Mouse (Mus musculus) erythroid progenitor cell, adult 5-6 weeks (primary cell): Measurements from ENCODE around the gene Gm28038. TPM values are rescaled to one million over a fixed set of nuclear protein-coding genes. Genes with fewer than 3 reads are reported as not detected.
A peak's percentile ranks its signal among the peaks of the same experiment; 100 is the strongest.

Experiments used
- ATAC-seq: replicated peaks from 2 replicates; pipeline ENCODE4 v1.8.0; 2016; ENCODE audit warnings: moderate number of reproducible peaks, mild to moderate bottlenecking, moderate TSS enrichment, inconsistent platforms; ENCODE audit not compliant: poor library complexity, low FRiP score, severe bottlenecking
- total RNA-seq, 2 experiments: library from RNA; stranded (forward) in 1 of 2; stranded (reverse) in 1 of 2; fragments of 150-400 nt in 1 of 2; fragments of 186-747, 209-891 nt in 1 of 2; gene quantifications; 2 replicates each; pipeline versions ENCODE4 v1.2.3 to v1.2.4; 2015 to 2017; ENCODE audit warnings: low replicate concordance in 2 of 2

Gene Gm28038
- total RNA-seq, 2 experiments from 2014 or later, result not detected

DNA sequence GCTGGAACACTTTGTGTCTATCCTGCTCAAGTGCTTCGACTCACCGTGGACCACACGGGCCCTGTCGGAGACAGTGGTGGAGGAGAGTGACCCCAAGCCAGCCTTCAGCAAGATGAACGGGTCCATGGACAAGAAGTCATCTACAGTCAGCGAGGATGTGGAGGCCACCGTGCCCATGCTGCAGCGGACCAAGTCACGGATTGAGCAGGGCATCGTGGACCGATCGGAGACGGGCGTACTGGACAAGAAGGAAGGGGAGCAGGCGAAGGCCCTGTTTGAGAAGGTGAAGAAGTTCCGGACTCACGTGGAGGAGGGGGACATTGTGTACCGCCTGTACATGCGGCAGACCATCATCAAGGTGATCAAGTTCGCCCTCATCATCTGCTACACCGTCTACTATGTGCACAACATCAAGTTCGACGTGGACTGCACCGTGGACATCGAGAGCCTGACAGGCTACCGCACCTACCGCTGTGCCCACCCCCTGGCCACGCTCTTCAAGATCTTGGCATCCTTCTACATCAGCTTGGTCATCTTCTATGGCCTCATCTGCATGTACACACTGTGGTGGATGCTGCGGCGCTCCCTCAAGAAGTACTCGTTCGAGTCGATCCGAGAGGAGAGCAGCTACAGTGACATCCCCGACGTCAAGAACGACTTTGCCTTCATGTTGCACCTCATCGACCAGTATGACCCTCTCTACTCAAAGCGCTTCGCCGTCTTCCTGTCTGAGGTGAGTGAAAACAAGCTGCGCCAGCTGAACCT lies 25.0 kb upstream of the Gm28038 start:
- no peak for ATAC-seq

DNA sequence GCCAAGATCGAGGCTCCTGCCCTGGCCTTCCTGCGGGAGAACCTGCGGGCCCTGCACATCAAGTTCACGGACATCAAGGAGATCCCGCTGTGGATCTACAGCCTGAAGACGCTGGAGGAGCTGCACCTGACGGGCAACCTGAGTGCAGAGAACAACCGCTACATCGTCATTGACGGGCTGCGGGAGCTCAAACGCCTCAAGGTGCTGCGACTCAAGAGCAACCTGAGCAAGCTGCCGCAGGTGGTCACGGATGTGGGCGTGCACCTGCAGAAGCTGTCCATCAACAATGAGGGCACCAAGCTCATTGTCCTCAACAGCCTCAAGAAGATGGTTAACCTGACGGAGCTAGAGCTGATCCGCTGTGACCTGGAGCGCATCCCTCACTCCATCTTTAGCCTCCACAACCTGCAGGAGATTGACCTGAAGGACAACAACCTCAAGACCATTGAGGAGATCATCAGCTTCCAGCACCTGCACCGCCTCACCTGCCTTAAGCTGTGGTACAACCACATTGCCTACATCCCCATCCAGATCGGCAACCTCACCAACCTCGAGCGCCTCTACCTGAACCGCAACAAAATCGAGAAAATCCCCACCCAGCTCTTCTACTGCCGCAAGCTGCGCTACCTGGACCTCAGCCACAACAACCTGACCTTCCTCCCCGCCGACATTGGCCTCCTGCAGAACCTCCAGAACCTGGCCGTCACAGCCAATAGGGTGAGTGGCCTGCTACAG lies 24.1 kb upstream of the Gm28038 start:
- ATAC-seq, result no peak

DNA sequence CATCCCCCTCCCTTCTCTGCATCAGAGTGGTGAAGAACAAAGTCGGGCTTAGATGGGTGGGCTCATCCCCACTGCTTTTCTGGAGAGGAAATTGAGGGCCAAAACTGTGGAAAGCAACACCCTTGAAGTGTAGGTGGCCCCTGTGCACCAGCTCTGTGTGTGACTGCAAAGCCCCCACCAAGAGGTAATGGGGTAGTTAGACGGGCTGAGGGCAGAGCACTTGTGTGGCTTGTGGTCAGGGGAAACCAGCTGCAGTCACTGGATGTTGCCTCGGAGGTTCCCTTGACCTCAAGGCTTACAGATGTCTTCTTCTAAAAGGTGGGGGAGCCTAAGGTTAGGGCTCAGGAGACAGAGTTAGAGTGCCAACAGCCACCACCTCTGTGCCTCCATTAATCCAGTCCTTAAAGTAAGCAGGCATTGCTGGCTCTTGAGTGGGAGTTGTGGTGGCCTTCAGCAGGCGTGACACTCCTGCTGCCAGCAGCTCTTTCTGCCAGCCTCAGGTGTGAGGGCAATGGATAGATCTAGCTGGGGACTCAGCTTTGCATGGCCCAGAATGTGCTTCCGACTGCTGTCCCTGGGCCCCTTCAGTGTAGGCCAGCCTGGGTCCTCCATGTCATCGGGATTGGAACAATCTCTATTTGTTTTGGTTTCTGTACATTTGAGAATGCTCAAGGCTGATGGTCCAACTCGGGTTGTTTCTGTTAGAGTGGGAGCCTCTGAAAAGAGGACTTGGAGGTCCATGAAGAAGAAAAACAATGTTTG lies 23.0 kb upstream of the Gm28038 start:
- ATAC-seq, result no peak

DNA sequence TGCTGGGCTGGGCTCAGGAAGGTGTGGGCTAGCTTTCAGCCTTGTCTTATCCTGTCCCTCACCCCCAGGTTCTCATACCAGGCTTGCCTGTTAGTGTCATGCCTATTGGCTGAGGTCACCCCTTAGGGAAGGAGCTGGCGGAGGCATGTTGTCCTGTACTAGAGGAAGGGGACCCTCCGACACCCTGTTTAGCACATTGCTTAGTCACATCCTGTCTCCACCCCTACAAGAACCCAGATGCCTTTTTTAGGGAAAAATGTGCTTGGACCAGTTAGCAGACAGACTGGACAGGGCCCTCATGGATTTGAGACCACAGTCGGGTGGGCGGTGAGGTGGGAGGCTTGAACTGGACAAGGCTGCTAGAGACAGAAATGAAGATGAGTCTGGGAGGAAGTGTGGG lies 22.2 kb upstream of the Gm28038 start:
- ATAC-seq, result no peak

DNA sequence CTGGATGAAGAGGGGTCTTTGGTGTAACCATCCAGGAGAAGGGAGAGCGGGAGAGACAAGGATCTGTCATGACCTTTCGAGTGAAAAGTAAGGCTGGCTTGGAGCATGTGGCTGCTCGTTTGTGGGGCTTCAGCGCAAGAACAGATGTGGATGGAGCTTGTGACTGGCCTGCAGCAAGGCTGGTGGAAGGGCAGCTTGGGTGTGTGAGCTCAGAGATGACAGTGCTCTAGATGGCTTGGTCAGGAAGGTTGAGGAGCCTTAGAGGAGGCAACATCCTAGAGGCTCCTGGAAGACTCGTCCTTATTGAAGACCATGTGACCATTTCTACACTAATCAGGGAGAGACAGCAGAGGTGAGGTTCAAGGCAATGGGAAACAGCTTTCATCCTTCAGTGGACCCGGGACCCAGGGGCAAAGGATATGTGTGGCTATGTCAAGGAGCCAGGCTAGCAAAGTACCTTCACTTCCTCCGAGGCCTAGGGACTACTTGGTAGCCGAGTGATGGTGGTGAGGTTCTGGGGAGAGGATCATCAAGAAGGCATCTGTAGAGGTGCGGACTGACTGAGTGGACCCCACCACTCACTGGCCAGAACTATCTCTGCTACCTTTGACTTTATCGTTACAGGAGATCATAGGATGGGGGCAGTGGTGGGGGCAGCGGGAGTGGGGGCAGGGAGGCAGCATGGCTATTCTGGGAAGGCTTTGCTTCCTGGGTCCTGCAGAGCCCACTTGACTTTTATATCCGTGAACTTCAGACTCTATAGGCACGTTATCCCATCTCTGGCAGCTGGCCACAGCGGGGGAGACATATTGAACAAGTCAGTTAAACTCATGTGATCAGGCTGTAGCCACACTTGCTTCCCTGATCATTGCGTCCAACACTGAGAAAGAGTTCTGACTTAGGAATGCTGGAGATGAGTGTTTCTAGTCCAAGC lies 21.4 kb upstream of the Gm28038 start:
- ATAC-seq, result no peak

DNA sequence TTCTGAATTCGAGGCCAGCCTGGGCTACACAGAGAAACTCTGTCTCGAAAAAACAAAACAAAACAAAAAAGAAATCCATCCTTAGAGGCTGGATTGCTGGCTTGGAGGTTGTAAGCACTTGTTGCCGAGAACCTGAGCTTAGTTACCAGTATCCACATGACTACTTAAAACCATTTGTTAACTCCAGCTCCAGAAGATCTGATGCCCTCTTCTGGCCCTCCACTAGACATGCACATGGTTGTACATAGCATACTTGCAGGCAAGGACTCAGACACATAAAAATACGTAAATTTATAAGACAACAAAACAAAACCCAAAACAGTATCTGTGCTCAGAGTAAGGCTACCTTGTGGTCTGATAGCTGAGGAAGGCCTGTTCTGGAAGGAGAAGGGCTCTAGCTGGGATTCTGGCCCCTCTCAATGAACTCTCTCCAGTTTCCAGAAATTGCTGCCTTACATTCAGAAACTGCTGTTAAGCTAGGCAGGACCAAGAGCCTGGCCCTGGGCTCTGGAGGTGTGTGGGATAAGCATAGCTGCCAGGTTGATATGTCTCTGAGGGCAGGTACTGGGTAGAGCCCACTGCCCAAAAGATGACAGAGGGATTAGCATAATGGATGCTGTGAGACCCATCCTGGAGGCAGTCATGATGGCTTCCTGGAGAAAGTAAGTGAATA lies 19.6 kb upstream of the Gm28038 start:
- ATAC-seq, result no peak

DNA sequence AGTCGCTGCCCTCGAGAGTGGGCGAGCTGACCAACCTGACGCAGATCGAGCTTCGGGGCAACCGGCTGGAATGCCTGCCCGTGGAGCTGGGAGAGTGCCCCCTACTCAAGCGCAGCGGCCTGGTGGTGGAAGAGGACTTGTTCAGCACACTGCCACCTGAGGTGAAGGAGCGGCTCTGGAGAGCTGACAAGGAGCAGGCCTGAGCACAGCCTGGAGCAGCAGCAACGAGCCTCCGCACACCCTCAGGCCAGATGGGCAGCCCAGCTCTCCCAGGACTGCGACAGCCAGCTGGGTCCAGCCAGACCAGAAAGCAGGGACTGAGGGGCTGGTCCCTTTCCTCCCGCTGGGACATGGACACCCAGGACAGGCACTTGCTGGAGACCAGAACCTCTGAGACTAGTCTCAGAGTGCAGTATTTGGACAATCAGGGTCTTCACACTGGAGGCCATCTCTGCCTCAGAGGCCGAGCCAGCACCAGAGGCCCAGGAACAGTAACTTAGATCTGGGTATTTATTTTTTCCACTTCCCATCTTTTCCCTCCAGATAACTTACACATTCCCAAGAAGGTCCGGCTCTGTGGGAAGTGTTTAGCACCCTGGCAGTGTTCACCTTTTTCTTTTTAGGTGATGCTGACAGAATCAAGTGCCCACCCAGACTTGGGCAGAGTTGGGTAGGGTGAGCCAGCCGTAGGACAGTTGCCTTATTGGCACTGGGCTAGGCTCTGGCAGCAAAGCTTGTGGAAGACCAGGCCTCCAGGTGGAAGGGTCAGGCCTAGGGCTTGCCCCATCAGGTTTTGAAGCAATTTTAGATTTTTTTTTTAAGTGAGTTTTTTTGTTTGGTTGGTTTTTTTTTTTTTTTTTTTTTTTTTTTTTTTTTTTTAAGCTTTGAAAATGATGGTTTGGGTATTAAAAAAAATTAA lies 18.7 kb upstream of the Gm28038 start:
- no peak for ATAC-seq

DNA sequence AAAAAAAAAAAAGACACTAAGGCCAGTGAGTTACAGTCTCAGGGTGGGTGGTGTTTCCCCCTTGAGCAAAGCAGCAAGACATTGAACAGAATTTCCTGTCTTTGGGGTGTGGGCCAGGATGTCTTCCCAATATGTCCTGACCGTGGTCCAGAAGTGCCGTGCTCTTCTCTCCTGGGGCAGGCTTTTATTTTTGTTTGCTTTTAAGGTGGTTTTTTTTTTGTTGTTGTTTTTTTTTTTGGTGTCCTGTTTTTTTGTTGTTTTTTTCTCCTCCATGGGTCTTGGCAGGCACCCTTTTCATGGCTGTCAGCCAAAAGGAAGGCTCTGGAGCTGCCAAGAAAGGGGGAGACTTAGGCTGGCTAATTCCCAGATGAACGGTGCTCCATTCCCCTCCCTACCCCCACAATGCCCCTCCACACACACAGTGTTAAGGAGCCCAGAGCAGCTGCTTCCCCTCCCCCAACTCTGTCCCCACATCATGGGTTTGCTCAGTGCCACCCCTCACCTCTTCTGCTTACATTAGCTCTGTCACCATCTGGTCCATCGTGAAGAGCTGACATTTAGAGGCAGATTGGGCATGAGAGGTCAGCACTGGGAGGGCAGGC lies 17.9 kb upstream of the Gm28038 start:
- ATAC-seq, result no peak

DNA sequence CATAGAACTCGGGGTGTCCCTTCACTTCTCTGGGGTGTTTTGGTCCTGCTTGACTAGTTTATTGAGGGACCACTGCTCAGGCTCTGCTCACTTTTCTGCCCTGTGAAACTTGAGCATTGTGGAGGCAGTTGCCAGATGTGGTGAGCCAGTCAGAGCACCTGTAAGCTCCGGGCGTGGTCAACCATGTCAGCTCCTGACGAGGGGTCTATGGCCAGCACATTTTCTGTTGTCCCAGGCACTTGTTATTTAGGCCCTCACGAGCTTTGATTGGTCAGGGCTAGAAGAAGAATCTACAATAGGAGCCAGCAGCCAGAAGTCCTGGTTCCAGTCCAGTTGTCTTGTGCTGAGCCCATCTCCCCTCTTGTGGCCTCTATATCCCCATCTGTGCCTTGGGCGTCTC lies 17.0 kb upstream of the Gm28038 start:
- no peak for ATAC-seq

DNA sequence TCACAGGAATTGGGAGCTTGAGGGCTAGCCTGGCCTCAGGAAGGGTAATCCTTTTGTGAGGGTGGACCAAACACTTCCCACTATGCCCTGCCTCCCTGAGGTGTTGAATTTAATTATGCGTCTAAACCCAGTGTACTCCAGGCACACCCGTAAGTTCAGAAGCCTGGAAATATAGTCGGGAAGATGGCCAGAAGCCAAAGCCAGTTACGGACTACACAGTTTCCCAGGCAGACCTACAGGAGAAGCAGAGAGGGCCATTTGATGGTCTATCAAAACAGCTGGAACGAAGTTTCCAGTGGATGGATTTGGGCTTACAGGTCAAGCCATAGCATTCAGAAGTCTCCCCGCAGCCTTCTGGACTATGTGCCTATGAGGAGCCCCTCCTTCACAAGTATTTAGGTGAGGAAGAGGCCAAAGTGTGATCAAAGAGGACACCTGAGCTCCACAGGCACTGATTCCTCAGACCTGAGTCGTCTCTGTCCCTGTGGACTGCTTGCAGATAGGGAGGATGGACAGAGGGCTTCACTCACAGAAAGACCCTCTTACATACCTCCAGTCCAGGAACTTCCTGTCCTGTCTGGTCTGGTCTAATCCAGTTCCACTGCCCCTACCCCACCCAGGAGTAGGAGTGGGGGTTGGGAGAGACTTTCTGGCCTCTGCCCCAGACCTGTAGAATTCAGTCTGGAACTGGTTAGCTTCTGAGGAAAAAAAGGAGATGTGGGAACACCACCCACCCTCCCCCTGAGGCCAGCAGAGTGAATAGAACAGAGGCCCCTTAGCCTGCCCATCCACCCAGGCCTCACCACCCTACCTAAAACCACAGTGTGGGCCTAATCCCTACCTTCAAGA lies 15.9 kb upstream of the Gm28038 start:
- no peak for ATAC-seq

DNA sequence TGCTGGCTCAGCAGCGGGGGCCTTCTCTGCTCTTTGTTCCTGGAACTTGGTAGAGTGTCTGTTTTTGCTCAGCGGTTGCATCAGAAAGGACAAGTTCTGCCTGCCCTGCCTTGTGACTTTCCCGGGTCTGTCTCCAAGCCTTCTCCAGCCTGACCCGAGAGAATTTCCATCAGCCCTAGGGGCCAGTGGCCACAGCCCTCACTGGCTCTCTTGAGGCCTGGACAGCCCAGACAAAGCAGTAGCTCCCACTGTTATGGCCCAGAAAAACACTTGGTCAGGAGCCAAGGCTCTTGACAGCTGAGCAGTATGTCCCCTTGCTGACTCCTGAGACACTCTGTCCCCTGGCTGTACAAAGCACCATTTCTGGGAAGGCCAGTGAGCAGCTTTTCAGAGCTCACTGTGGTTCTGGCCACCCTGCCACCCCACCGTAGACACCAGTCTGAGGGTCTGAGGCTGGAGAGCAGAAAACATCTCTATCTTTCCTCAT lies 15.0 kb upstream of the Gm28038 start, which contains the start of gene Phyhd1:
TSS of gene Phyhd1 (plus strand) at position 437 of the 487 bp plus-strand sequence.
- ATAC-seq, result no peak

DNA sequence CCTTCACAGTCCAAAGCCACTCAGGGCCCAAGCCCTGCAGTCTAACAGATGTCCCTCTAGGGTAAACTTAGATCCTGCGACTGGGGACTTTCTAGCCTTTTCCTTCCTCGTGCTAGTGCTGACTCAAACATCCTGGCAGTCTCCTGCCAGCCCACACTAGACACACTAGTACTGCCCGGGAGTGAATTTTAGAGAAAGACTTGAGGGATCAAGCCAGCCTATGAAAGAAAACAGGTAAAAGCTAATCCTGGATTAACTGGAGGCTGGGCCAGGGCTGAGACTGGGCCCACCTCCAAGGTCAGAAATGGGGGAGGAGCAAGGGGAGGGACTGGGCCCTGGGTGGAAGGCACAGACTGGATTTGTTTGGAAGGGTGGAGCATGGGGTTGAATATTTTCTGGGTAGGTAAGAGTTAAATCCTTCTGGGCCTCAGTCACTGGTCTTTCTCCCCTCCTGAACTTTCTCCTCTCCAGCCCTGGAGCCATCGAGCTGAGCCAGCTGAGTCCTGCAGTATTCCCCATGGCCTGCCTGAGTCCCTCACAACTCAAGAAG lies 14.4 kb upstream of the Gm28038 start:
- no peak for ATAC-seq

DNA sequence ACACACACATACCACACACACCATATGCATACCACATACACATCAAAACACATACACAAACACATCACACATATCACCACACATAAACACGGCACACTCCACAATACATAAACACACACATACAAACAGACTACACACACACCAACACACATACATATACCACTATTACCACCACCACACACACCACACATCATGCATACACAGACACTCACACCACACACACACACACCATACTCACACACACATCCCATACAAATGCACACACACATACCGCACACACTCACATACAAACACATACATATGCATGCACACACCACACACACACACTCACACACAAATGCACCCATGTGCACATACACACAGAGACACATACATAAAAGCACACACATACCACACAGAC lies 13.4 kb upstream of the Gm28038 start:
- ATAC-seq, result no peak

DNA sequence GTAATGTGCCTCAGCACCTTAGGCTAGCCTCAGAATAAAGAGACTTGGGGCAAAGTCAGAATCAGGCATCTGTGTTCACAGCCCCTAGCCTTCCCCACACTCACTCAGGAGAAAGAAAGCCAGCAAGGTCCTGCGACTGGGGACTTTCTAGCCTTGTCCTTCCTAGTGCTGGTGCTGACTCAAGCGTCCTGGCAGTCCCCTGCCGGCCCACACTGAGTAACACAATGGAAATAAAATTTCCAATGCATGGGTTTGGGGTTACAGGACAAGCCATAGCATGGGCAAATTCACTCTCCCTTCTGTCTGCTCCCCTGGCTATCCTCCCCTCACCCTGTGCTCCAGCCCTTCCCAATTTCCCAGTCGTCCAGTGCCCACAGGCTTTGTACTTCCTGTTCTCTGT lies 12.5 kb upstream of the Gm28038 start:
- no peak for ATAC-seq

DNA sequence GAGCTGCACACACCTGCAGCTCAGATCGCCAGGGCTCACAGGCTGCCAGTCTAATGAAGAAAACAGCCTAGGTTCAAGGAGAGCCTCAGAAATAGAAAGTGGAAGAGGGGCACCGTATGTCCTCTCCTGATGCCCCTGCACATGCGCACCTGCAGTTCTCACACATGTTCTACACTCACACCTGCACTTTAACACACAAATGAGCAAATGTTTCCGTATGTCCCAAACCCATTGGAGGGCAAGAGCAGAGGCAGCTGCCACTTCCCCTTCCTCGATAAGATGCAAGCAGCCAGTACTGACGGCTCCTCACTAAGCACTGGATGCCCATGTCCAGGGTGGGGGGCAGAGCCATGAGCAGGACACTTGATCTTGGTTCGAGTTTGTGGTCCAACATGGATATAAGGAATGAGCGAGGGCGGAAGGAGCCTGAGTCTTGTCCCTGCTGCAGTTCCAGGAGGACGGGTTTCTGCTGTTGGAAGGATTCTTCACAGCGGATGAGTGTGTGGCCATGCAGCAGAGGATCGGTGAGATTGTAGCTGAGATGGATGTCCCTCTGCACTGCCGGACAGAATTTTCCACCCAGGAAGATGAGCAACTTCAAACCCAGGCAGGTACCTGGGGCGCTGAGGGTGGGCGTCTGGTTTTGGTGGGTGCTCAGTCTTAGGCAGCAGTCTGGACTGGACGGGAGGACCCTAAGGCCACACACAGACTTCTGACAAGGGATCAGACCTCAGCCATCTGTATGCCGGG lies 11.4 kb upstream of the Gm28038 start:
- ATAC-seq, result no peak

DNA sequence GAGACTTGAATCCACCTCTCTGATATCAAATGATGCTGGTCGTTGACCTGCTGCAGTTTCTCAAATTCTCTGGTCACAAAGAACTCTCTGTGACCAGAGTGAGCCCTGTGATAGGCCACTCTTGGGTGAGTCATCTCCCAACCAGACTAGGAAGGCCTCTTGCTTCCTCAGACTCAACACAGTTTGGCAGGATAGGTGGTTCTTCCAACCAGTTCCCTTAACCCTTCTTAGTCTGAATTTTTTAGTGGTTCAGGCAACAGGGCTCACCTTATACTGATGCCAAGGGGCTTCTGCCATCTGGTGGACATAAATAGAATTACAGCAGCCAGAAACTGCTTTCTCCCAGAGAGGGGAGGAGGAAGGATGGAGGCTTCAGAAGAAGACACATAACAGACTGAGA lies 10.7 kb upstream of the Gm28038 start:
- peak; percentile 66 for ATAC-seq
